Mouse (Mus musculus) neutrophil, adult 5-6 weeks (primary cell): Measurements from ENCODE around the gene Smim11. TPM values are rescaled to one million over a fixed set of nuclear protein-coding genes. Genes with fewer than 3 reads are reported as not detected.

Source experiments
- ATAC-seq: fragments of 151-379, 151-347 bp; 2 replicates; pipeline ENCODE4 v1.8.0; 2017; ENCODE audit warnings: mild to moderate bottlenecking, moderate TSS enrichment; ENCODE audit not compliant: insufficient number of reproducible peaks, poor library complexity, low FRiP score, severe bottlenecking; ENCODE audit errors: extremely low read depth
- total RNA-seq: library from RNA; stranded (forward); fragments of 200-1000 nt; gene quantifications from 2 replicates; pipeline ENCODE4 v1.2.3, GENCODE M21; 2017

Smim11 gene
- 41.3 and 60.4 TPM in 2 replicates for total RNA-seq

DNA sequence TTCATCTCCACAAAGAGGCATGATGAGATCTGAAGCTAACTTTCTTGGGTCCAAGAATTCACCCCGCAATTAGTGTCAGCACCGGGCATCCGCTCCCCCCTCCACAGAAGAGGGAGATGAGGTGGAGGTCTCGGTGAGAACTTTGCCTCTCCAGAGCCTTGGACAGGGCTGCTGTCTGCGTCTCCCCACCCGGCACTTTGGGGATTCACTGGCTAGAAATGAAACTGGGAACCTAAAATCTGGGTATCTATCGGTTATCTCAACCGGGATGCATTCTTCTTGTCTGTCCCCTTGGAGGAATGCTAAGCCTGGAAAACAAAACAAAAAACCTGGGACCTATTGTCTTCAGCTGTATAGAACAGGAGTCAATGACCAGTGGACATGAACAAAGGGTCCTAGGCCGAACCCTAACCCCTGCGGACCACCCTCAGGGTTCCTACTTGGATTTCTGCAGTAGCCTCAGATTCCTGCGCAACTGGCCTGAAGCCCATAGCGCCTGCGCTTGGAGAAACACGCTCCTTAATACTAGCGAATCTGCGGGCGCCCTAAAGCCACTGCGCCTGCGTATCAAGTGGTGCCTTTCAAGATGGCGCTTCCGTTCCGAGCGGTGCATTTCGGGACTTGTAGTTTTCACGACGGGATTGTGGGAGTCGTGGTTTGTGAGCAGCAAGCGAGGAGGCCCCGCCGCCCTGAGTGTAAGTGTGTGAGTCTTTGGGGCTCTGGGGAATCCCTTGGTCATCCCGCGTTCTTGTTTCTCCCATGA lies at the start of gene Smim11:
Gene Smim11, plus strand, starts transcription at position 638 of the 763 bp plus-strand sequence.
- ATAC-seq = peak; percentile 92

- no peak for ATAC-seq
Measured at GRCm38 (mm10) chr16:92254316-92254715, 46.8 kb upstream of the Smim11 start.

- no peak for ATAC-seq
Measured at GRCm38 (mm10) chr16:92267861-92268260, 33.2 kb upstream of the Smim11 start.

- ATAC-seq = no peak
Measured at GRCm38 (mm10) chr16:92274516-92274915, 26.6 kb upstream of the Smim11 start.

DNA sequence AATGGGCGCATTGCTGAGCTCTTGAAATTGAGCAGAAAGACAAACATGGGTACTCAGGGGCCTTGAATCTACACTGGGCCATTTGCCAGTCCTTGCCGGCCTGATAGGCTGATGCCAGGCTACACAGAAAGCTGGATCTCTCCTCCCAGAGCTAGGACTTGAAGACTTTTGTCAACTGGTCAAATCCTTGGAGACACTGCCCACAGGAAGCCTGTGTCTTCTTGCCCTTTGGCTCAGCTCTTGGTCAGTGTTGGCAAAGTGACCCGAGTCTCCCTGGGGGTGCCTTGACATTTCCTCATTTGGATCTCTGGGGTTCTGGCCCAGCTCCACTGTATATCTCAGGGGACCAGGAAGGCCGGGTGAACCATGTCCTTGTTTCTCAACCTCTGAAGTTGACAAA lies 25.6 kb upstream of the Smim11 start:
- ATAC-seq = no peak

- ATAC-seq = no peak
Measured at GRCm38 (mm10) chr16:92282671-92283070, 18.4 kb upstream of the Smim11 start.

DNA sequence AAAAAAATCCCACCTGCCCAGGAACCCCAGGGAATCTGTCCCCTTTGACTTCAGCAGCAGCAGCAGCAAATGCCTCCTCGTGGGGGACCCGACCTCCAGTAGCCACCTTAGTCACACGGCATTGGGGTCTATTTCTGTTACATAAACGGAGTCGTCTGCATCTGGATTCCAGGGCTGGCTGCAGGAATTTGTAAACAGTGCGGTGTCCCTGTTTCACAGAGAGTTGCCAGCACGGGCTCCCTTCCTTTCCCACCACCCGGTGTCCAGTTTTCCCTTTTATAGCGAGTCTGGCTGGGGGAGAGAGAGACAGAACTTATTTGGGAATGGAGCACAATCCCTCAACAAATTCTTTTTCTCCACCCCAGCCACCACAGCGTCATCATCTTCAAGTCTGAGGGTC lies 16.0 kb upstream of the Smim11 start:
- ATAC-seq = no peak

GRCm38 (mm10) chr16:92286609-92287008 lies 14.5 kb upstream of the Smim11 start:
- peak; percentile 54; the same call in 1 of the 2 replicates for ATAC-seq

DNA sequence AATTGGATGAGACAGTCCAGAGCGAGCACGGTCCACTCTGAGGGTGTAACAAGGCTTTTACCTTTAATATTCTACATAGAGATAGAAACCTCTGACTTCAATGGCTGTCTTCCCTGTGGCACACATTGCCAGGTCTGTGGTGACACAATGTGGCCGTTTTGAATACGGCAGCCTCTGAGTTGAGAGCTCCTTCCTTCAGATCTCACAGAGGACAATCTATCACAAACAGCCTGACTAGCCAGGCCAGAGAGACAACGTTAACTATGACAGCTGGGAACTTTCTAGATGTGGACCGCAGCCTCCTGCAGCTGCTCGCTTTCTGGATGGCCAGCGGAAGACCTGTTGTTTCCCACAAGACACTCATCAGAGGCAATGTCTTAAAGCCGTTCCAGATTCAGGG lies 12.3 kb upstream of the Smim11 start:
- ATAC-seq = no peak

DNA sequence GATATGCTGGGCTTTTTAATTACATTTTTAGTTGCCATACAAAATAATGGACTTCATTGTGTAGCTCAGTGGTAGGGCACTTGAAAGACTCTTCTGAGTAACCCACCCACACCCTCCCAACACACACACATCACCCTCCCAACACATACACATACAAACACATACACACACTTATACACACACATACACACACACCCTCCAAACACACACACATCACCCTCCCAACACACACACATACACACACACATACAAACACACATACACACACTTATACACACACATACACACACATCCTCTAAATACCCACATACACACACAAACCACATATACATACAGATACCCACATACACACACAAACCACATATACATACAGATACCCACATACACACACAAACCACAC lies 11.0 kb upstream of the Smim11 start:
- no peak for ATAC-seq

DNA sequence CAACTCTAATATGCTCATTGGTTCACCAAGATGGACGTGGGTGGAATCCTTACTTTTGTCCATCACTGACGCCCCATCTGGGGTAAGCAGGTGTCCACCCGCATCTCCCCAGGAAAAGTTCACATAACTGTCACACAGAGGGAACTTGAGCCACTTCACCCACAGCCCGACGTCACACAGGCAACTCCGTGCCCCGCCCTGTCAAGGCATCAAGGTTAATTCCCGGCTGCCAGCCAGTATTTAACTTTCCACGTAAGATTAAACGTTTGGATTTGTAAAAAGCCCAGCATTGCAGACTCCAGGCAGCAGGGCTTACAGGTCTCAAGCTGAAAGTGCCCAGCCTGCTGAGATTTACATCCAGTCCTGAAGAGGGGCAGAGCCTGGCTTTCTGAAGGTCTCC lies 9.0 kb upstream of the Smim11 start, which contains the start of gene Kcne2:
Gene Kcne2, plus strand, starts transcription at position 289 of the 400 bp plus-strand sequence.
- ATAC-seq = 0 out of 2 replicates have a peak, but pooled peaks have one; percentile 6

GRCm38 (mm10) chr16:92294267-92294970 lies 6.7 kb upstream of the Smim11 start:
- ATAC-seq = no peak

GRCm38 (mm10) chr16:92295328-92295727 lies 5.8 kb upstream of the Smim11 start:
- no peak for ATAC-seq

DNA sequence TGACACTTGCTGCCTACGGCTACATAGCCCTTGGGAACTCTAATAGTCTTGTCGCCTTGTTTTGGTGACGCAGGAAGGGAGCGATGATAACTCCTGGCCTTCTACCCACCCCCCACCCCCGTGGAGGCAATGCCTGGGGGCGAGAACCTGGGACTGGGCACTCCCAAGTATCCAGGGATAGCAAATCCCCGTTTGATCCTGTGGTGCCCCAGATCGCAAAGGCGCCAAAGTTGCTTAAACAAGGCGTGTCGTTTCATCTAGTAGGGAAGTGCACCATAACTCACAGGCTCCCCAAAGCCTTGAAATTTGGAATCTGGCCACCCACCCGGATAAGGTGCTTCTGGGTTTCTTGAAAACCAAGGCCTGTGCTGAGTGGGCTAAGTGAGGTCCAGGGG lies 323 bp downstream of the Smim11 start:
- ATAC-seq = 0 out of 2 replicates have a peak, but pooled peaks have one; percentile 6

DNA sequence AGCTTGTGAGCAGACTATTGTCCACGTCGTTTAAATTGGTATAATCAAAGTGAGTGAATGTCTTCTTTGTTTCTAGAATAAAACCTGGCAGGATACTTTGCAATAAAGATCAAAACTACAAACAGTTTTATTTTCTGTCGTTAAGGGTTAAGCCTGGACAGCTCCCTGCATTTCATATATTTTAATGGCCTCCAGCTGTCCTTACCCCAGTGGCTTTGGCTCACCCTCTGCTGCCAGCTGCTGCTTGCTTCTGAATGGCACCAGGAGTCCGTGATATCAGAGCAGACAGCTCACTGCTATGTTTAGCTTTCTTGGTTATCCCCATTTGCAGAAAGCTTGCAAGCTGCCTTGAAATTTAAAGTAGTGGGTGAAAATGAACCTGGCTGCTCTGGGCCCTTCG lies 903 bp downstream of the Smim11 start:
- ATAC-seq = no peak

DNA sequence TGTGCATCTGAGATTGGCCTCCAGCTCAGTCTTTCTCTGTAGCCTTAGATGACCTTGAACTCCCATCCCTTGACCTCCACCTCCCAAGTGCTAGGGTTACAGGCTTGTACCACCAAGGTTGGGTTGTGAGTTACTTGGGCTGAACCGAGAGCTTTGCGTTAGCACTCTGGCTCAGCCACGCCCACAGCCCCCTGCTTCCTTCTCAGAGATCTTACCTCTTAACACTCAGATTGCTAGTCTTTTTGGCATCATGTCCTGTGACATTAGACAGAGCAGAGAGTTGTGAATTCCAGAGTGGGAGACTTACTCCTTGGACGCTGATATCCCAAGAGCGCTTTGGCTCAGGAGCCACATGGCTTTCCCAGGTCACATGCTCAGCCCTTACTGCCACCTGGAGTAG lies 1.4 kb downstream of the Smim11 start:
- ATAC-seq = no peak

DNA sequence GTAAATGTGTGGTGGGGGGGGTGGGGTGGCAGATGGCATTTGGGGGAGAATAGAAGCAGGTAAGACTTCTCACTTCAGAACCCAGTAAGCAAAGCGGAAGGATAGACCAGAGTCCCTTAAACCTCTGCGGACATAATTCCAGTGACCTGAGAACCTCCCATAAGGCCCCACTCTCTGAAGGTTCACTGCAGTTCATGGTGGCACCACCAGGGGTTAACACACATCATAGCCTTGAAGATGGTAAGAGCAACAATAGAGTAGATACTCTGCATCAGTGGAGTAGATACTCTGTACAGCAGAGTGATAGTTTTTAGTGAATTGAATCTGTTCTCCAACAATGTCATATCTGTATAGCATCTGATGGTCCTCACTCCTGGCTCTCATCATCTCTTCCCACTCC lies 4.4 kb downstream of the Smim11 start:
- ATAC-seq = no peak

DNA sequence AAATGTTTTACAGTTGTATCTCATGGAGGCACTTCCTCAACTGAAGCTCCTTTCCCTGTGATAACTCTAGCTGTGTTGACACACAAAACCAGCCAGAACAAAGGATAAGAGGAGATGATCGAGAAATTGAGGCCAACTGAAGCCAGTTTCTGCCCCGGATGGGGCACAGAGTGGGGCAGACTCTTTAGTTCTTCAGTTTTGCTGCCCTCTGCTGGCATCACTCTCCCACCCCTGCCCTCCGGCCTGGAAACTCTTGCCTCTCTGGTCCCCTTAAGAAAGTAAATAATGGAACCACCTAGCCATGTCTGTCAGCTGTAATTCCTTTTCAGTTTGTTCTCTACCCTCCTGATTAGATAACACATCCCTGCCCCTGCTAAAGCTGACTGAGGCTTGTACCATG lies 6.9 kb downstream of the Smim11 start:
- ATAC-seq = no peak

DNA sequence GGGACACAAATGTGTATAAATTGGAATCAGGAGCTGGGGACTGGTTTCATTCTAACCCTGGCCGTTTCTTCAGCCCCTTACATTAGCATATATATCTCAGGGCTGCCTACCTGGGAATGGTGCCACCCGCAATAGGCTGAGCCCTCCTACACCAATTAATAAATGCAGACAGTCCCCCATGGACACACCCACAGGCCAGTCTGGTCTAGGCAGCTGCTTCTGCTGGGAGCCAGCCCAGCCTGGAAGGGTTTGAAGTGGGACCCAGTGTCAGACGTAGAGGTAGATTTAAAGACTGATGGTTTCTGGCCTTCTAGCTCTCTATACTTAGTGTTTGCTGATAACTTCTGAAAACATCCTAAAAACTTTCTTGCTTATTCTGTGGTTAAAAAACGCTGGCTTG lies 8.0 kb downstream of the Smim11 start:
- ATAC-seq = no peak
